Mouse (Mus musculus) lung, embryonic 16.5 days (tissue): ENCODE results near the gene Mybbp1a. TPM values are rescaled to one million over a fixed set of nuclear protein-coding genes. Genes with fewer than 3 reads are reported as not detected.

ENCODE experiments used
- ATAC-seq: fragments of 200-750 bp; cut with Nextera tagmentation; 2 replicates; pipeline ENCODE4 v1.8.0; 2017; ENCODE audit warnings: low read depth, mild to moderate bottlenecking, moderate library complexity
- H3K27ac ChIP-seq: fragments of 300-500 bp; sonication (generic); 2 replicates; pipeline ENCODE4 v1.5.1; 2014; ENCODE audit warnings: mild to moderate bottlenecking, control low read depth, low read length
- H3K27me3 ChIP-seq: fragments of 300-500 bp; sonication (generic); 2 replicates; pipeline ENCODE4 v1.6.1; 2014; ENCODE audit warnings: low read depth, low read length, mixed read lengths; ENCODE audit not compliant: control insufficient read depth, insufficient read depth
- H3K36me3 ChIP-seq: fragments of 300-500 bp; sonication (generic); 2 replicates; pipeline ENCODE4 v1.6.1; 2014; ENCODE audit warnings: low read length; ENCODE audit not compliant: control insufficient read depth, insufficient read depth
- H3K4me1 ChIP-seq: fragments of 300-500 bp; sonication (generic); replicated peaks from 2 replicates; pipeline ENCODE4 v1.6.1; 2014; ENCODE audit warnings: low read length, mixed read lengths; ENCODE audit not compliant: control insufficient read depth, insufficient read depth
- H3K4me2 ChIP-seq: fragments of 300-500 bp; sonication (generic); 2 replicates; pipeline ENCODE4 v1.6.1; 2014; ENCODE audit warnings: low read depth, low read length, control low read depth
- H3K4me3 ChIP-seq: fragments of 300-500 bp; sonication (generic); 2 replicates; pipeline ENCODE4 v1.5.1; 2014; ENCODE audit warnings: mild to moderate bottlenecking, low read length, control low read depth
- H3K9ac ChIP-seq: fragments of 300-500 bp; sonication (generic); 2 replicates; pipeline ENCODE4 v1.6.1; 2014; ENCODE audit warnings: low read length, control low read depth
- H3K9me3 ChIP-seq: fragments of 300-500 bp; sonication (generic); 2 replicates; pipeline ENCODE4 v1.6.1; 2016; ENCODE audit warnings: low read length; ENCODE audit not compliant: control insufficient read depth
- WGBS: fragments of 180-500 bp; shearing (Covaris S2); extraction: QIAGEN DNeasy Blood & Tissue Kit; methylation state at CpG from one replicate; pipeline ENCODE4 v1.1.7; 2014; 5-methylcytosine and 5-hydroxymethylcytosine counted together
- polyA plus RNA-seq: library from polyadenylated mRNA; unstranded; fragments of >200 nt; fragmentation: Nextera tagmentation; extraction: Ambion mirVana; gene quantifications from 2 replicates; pipeline ENCODE4 v1.2.1, GENCODE M21; 2015

Mybbp1a gene
- polyA plus RNA-seq, 1 experiment from 2014 or later: 126 TPM

DNA sequence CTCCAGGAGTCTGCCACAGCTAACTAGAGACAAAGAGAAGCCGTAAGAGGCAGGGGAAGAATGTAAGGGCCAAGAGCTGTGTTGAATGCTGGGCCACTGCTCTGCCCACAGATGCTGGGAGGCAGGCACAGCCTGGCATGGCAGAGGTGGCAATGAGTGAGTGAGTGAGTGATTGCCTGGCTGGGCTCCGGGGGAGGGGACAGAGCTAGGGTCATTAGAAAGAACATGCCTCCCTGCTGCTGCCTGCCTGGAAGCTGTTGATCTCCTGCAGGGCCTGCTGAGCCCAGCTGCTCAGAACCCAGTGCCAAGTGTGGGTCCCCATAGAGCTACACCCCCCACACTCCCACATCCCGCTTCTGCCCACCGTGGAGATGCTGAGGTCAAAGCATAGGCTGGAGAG lies 56.2 kb downstream of the Mybbp1a start:
- Histone ChIP-seq H3K27ac (no peak overlapping the region), H3K9me3 (no peaks in the 10 kb centered on the region), H3K36me3 (no peaks in the 10 kb centered on the region), H3K27me3 (no peaks in the 10 kb centered on the region), H3K4me1 (no peaks in the 10 kb centered on the region), H3K4me2 (no peak overlapping the region), H3K9ac (no peak overlapping the region), H3K4me3 (no peak overlapping the region)
- no peak for ATAC-seq
- WGBS: 23% methylated on average over 4 of the region's 4 CpGs

DNA sequence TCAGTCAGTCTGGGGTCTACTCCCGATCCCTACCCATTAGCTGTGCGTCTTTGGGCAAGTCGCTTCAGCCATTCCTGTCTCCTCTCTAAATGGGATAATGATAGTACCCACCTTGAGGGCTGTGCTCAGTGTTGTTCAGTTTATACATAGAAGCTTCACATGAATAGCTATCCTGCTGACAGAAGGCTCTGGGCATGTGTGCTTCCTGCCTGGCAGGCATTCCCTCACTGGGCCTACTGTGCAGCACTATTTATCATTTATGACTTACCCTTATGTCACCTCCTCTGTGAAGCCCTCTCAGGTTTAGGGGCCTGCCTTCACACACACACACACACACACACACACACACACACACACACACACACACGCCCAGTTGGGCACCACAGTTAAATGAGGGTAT lies 59.0 kb downstream of the Mybbp1a start:
- Histone ChIP-seq H3K36me3 (no peaks in the 10 kb centered on the region), H3K9ac (no peak overlapping the region), H3K27ac (no peak overlapping the region), H3K27me3 (no peaks in the 10 kb centered on the region), H3K9me3 (no peaks in the 10 kb centered on the region), H3K4me3 (no peak overlapping the region), H3K4me1 (no peaks in the 10 kb centered on the region), H3K4me2 (no peak overlapping the region)
- 85% methylated on average over 4 of the region's 4 CpGs for WGBS
- no peak for ATAC-seq

Other genes with a start within 250 kb of the Mybbp1a start
- gene Gm43951, start 234.5 kb upstream of the Mybbp1a start, polyA plus RNA-seq: 0.11 and 0.16 TPM in 2 replicates
- gene 4933427D14Rik, start 233.9 kb upstream of the Mybbp1a start, polyA plus RNA-seq: 16.1 and 17.0 TPM in 2 replicates
- gene Txndc17, start 233.8 kb upstream of the Mybbp1a start, polyA plus RNA-seq: 178 TPM in 2 replicates
- gene Med31, start 225.8 kb upstream of the Mybbp1a start, polyA plus RNA-seq: 48.1 and 51.4 TPM in 2 replicates
- gene Slc13a5, start 174.1 kb upstream of the Mybbp1a start, polyA plus RNA-seq: 0.35 TPM in 1 of 2 replicates, not detected in the other
- gene Xaf1, start 139.7 kb upstream of the Mybbp1a start, polyA plus RNA-seq: 7.3 and 7.4 TPM in 2 replicates
- gene Fbxo39, start 126.9 kb upstream of the Mybbp1a start, polyA plus RNA-seq: not detected in 2 replicates
- gene Tekt1, start 78.9 kb upstream of the Mybbp1a start, polyA plus RNA-seq: 17.8 and 22.4 TPM in 2 replicates
- 133 and 136 TPM in 2 replicates for gene Smtnl2, start 29.6 kb upstream of the Mybbp1a start, polyA plus RNA-seq
- 0.19 TPM in 1 of 2 replicates, not detected in the other for gene Ggt6, start 5.8 kb upstream of the Mybbp1a start, polyA plus RNA-seq
- 3.1 and 3.2 TPM in 2 replicates for gene Spns2, start 48.5 kb downstream of the Mybbp1a start, polyA plus RNA-seq
- 0.09 and 0.25 TPM in 2 replicates for gene Spns3, start 109.2 kb downstream of the Mybbp1a start, polyA plus RNA-seq
- gene Ube2g1, start 165.9 kb downstream of the Mybbp1a start, polyA plus RNA-seq: 58.3 and 67.2 TPM in 2 replicates
- 23.9 and 24.4 TPM in 2 replicates for gene Ankfy1, start 248.7 kb downstream of the Mybbp1a start, polyA plus RNA-seq